Mouse (Mus musculus): ENCODE data around the gene Adcy3. TPM values are rescaled to one million over a fixed set of nuclear protein-coding genes. Genes with fewer than 3 reads are reported as not detected.

Gene Adcy3
- polyA plus RNA-seq, 1 experiment = 21.9 TPM

DNA sequence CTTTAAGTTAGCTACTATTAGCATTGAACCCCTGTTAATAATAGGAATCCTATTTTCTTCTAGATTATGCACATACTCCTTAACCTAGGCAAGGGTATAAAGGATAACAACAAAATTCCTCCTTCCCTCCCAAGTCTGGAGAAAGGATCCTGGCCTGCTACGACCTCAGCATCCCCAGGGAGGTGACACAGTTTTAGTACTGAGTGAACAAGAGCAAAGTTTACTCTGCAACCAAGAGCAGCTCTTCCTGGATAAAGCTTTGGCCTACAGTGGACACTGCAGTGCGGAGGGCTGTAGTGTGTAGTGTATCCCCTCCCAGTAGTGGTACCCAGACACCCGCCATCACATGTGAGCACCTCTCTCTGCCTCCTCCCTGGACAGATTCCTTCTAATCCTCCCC is 19.1 kb downstream of the Adcy3 start:
- Histone ChIP-seq H3K4me1 (ENCODE audit: control insufficient read depth, insufficient read depth, low read length) (no peaks in the 10 kb centered on the region), H3K4me3 (ENCODE audit: insufficient read depth, low read length) (no peak overlapping the region), H3K27ac (ENCODE audit: insufficient read depth, low read length) (no peak overlapping the region)
- TF ChIP-seq POLR2A (IDR thresholded peaks at IDR 0.05; ENCODE audit: low read depth, low read length) (no peak), CTCF (IDR thresholded peaks at IDR 0.05; ENCODE audit: borderline replicate concordance, insufficient read depth, low read length) (no peak)

DNA sequence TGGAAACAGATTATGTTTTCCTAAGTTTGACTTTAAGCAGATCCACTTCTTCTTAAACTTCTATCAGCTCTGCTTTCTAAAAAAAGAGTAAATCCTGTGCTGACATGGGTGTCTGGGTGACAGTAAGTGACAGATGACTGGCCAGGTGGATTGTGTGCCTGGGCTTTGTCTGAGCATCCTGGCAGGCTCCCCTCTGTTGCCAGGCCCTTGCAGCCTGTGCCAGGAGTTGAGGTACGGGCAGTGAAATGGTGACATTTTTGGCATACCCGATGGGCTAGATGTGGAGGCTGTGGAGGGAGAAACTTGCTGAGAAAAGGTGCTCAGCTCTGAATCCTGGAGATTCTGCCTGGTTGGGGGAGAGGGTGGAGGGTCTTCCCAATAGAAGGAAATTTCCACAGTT is 24.6 kb downstream of the Adcy3 start:
- H3K4me1 ChIP-seq (ENCODE audit: control insufficient read depth, insufficient read depth, low read length) = no peaks in the 10 kb centered on the region
- H3K27ac ChIP-seq (ENCODE audit: insufficient read depth, low read length) = no peak overlapping the region
- H3K4me3 ChIP-seq (ENCODE audit: insufficient read depth, low read length) = no peak overlapping the region
- TF ChIP-seq POLR2A (IDR thresholded peaks at IDR 0.05; ENCODE audit: low read depth, low read length) = no peak
- no peak for TF ChIP-seq CTCF (IDR thresholded peaks at IDR 0.05; ENCODE audit: borderline replicate concordance, insufficient read depth, low read length)

DNA sequence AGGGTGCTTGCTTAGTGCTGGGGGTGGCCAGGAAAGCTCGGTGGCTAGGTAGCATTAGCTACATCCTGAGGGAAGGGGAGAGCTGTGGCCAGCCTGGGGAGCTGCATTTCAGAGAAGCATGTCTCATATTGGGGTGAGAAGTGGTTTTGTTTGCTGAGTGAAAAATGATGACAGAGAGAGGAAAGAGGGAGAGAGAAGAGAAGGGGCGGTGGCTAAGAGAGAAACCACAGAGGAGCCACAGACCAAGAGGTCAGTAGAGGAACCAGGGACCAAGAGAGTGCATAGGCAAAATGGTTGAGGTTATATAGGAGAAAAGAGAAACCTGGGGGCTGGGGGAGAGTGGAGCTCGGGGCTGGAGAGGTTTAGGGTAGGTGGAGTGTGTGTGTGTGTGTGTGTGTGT is 25.3 kb downstream of the Adcy3 start:
- Histone ChIP-seq H3K4me3 (ENCODE audit: insufficient read depth, low read length) (no peak overlapping the region), H3K4me1 (ENCODE audit: control insufficient read depth, insufficient read depth, low read length) (no peaks in the 10 kb centered on the region), H3K27ac (ENCODE audit: insufficient read depth, low read length) (no peak overlapping the region; the same call in 1 of the 2 replicates)
- no peak for TF ChIP-seq POLR2A (IDR thresholded peaks at IDR 0.05; ENCODE audit: low read depth, low read length)
- no peak for TF ChIP-seq CTCF (IDR thresholded peaks at IDR 0.05; ENCODE audit: borderline replicate concordance, insufficient read depth, low read length)

DNA sequence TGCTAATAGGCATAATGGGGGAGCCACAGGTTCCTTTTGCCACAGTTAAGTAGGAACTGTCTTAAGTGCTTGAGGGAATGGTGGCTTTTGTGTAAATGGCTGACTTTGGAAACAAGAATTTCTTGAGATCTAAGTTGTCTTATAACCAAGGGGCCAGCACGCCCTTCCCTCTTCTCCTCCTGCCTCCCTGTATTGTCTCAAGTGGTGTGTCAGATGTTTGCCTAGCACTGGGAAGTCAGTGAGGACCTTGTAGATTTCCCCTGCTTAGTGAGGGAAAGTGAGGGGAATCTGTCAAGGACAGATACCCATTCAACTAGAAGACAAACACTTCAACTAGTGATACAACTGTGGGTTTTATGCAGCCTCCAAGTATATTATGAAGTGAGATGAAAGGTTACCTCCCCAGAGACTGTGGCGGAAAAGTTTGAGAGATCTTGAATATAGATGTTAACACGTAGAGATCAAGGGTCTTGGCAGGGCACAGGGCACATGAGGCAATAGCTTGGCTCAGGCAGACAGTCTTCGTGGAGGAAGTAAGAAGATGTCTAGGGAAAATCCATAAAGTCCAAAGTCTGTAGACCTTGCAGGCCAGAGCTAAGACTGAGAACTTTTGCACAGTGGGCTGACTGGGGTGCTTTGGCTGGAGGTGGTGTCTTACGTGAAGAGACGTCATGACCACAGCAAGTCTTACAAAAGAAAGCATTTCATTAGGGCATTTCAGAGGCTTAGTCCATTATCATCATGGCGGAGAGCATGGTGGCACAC is 26.1 kb downstream of the Adcy3 start:
- TF ChIP-seq POLR2A (IDR thresholded peaks at IDR 0.05; ENCODE audit: low read depth, low read length) = no peak
- TF ChIP-seq CTCF (IDR thresholded peaks at IDR 0.05; ENCODE audit: borderline replicate concordance, insufficient read depth, low read length) = no peak
- H3K27ac ChIP-seq (ENCODE audit: insufficient read depth, low read length) = no peak overlapping the region

DNA sequence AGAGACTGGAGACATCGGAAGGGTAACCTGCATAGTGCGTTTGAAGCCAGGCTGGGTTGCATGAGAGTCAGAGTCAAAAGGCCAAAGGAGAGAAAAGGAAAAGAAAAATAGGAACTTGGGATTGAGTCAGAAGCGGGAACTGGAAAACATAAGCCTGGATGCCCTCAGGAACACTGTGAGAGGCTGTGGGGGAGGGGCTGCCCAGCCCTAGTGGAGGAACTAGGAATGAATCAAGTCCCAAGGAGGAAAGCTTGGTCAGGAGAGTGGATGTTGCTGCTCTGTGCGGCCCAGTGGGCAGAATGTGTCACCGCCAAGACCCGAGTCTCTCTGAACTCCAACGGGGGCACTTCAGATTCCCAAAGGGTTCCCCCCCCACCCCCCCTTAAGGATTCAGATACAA is 27.4 kb downstream of the Adcy3 start:
- Histone ChIP-seq H3K4me1 (ENCODE audit: control insufficient read depth, insufficient read depth, low read length) (no peaks in the 10 kb centered on the region), H3K27ac (ENCODE audit: insufficient read depth, low read length) (no peak overlapping the region), H3K4me3 (ENCODE audit: insufficient read depth, low read length) (no peak overlapping the region)
- no peak for TF ChIP-seq POLR2A (IDR thresholded peaks at IDR 0.05; ENCODE audit: low read depth, low read length)
- no peak for TF ChIP-seq CTCF (IDR thresholded peaks at IDR 0.05; ENCODE audit: borderline replicate concordance, insufficient read depth, low read length)

More for the DNA sequence above, 26.1 kb downstream of the Adcy3 start:
- H3K4me3 ChIP-seq (ENCODE audit: insufficient read depth, low read length) = no peak overlapping the region
- H3K4me1 ChIP-seq (ENCODE audit: control insufficient read depth, insufficient read depth, low read length) = no peaks in the 10 kb centered on the region

DNA sequence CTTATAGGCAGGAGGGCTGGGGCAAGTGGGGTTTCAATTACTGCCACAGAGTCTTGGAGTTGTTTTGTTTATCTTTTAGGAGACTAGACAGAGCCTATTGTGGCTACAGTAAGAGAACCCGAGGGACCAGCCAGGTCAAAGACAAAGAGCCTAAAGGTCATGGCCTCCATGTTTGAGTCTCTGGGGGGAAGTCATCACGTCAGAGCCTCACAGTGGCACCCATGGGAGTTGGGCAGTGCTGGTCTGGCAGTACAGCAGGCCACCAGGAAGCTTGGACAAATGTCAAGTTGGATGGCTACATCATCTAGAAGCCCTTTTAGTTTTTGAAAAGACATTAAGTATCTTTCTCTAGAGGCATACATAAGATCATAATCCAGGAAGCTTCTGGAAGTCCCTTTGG is 30.0 kb downstream of the Adcy3 start:
- no peaks in the 10 kb centered on the region for H3K4me1 ChIP-seq (ENCODE audit: control insufficient read depth, insufficient read depth, low read length)
- no peak overlapping the region for H3K27ac ChIP-seq (ENCODE audit: insufficient read depth, low read length)
- H3K4me3 ChIP-seq (ENCODE audit: insufficient read depth, low read length) = no peak overlapping the region
- no peak for TF ChIP-seq POLR2A (IDR thresholded peaks at IDR 0.05; ENCODE audit: low read depth, low read length)
- no peak for TF ChIP-seq CTCF (IDR thresholded peaks at IDR 0.05; ENCODE audit: borderline replicate concordance, insufficient read depth, low read length)

DNA sequence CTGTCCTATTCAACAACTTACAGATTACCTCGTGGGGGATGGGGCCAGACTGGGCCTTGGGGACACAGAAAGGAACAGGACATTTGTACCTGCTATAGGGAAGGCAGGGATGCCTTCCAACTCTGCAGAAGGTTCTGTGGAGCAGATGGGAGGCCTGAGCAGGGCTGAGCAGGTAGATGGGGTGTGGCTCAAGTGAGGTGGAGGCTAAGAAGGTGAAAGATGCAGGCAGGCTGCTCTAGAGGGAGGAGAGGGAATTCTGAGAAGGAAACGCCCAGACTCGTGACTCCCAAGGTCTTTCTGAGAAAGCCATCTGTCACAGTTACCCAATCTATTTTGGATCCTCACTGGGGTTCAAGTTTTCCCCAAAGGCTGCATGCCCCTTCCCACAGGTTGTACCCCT is 34.1 kb downstream of the Adcy3 start:
- Histone ChIP-seq H3K4me3 (ENCODE audit: insufficient read depth, low read length) (no peak overlapping the region), H3K27ac (ENCODE audit: insufficient read depth, low read length) (no peak overlapping the region), H3K4me1 (ENCODE audit: control insufficient read depth, insufficient read depth, low read length) (no peaks in the 10 kb centered on the region)
- no peak for TF ChIP-seq CTCF (IDR thresholded peaks at IDR 0.05; ENCODE audit: borderline replicate concordance, insufficient read depth, low read length)

DNA sequence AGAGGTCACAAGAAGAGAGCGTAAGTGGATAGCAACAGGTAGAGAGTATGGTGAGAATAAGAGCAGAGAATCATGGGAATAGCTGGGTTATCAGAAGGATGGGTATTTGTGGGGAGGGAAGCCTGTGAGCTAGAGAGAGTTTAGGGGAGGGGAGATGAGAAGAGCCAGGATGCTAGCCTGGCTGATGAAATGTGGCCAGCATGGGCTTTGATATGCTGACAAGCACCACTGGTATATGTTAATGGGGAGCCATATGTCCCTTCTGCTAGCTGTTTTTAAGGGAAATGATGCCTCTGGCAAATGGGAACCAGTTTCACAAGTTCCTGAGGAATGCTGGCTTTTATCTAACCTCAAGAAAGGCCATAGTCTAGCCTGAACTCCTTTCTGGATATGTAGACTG is 36.2 kb downstream of the Adcy3 start:
- Histone ChIP-seq H3K4me3 (ENCODE audit: insufficient read depth, low read length) (no peak overlapping the region), H3K4me1 (ENCODE audit: control insufficient read depth, insufficient read depth, low read length) (no peaks in the 10 kb centered on the region), H3K27ac (ENCODE audit: insufficient read depth, low read length) (no peak overlapping the region)
- TF ChIP-seq CTCF (IDR thresholded peaks at IDR 0.05; ENCODE audit: borderline replicate concordance, insufficient read depth, low read length) = no peak
- no peak for TF ChIP-seq POLR2A (IDR thresholded peaks at IDR 0.05; ENCODE audit: low read depth, low read length)

DNA sequence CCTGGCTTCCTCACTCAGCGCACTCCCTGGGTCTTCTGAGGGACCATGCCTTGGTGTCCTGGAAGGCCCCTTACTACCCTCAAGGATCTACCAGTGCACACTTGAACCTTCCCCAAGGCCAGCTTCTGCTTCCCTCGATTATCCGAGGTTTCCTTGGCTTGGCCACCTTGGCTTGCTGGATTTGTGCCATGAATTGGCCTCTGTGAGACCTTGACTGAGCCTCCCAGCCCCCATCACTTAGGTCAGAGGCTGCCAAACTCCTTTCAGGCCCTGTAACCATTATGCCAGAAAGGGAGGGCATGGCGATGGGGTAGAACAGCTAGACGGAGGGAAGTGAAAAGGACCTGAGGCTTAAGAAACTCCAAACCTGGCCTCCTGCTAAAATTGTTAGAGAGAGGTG is 36.7 kb downstream of the Adcy3 start:
- H3K27ac ChIP-seq (ENCODE audit: insufficient read depth, low read length) = no peak overlapping the region
- no peaks in the 10 kb centered on the region for H3K4me1 ChIP-seq (ENCODE audit: control insufficient read depth, insufficient read depth, low read length)
- H3K4me3 ChIP-seq (ENCODE audit: insufficient read depth, low read length) = no peak overlapping the region
- TF ChIP-seq POLR2A (IDR thresholded peaks at IDR 0.05; ENCODE audit: low read depth, low read length) = no peak
- TF ChIP-seq CTCF (IDR thresholded peaks at IDR 0.05; ENCODE audit: borderline replicate concordance, insufficient read depth, low read length) = no peak

DNA sequence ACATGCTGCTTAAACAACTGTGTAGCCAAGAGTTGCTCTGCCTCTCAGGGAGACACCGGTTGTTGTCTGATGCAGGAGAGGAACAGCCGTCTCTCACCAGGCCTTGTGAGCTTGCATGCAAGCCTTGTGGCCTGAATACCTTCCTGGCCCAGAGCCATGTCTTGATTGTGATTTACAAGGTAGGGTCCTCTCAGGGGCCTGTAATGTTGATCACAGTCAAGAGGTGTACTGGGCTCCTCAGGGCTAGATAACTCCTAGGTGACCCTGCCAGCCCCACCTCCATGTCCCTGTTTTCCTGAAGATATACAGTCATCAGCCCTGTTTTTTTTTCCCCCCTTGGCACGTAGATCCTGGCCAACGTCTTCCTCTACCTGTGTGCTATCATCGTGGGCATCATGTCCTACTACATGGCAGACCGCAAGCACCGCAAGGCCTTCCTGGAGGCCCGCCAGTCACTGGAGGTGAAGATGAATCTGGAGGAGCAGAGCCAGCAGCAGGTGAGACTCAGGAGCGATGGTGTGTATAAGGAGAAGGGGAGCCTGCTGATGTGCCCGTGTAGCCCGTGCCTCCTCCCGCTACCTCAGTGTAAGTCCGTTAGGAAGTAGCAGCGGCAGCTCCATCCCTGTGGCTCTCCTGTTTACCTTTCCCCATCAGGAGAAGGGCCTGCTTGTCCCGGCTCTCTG is 40.3 kb downstream of the Adcy3 start:
- H3K4me3 ChIP-seq (ENCODE audit: insufficient read depth, low read length) = no peak overlapping the region
- TF ChIP-seq CTCF (IDR thresholded peaks at IDR 0.05; ENCODE audit: borderline replicate concordance, insufficient read depth, low read length) (no peak), POLR2A (IDR thresholded peaks at IDR 0.05; ENCODE audit: low read depth, low read length) (no peak)
- H3K27ac ChIP-seq (ENCODE audit: insufficient read depth, low read length) = no peak overlapping the region
- no peaks in the 10 kb centered on the region for H3K4me1 ChIP-seq (ENCODE audit: control insufficient read depth, insufficient read depth, low read length)
